Mouse (Mus musculus): ENCODE measurements around the gene Gm20388. TPM values are rescaled to one million over a fixed set of nuclear protein-coding genes. Genes with fewer than 3 reads are reported as not detected.

The Gm20388 gene
- total RNA-seq, 1 experiment = 27.0 TPM

DNA sequence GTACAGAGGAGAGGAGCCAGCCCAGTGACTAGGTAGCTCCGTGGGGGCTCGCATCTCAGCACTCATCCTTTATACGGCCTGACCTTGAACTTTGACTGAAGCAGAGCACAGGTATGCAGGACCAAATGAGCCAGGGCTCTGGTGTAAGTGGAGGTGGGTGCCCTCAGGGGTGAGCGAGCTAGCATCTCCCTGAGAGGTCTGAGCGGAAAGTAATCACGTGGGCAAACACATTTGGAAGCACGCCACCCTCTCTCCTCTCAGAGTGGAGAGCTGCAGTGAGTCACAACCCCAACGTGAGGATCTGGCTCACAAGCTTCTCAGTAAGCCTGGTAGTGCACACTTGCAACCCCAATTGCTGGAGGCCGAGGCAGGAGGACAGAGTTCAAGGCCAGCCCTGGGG is 2731.4 kb downstream of the Gm20388 start:
- no peak overlapping the region for H3K27ac ChIP-seq (ENCODE audit: insufficient read depth, low read depth, low read length, poor library complexity, severe bottlenecking)
- H3K4me3 ChIP-seq (ENCODE audit: insufficient read depth in 1 of 2, low read depth in 1 of 2, low read length in 2 of 2, poor library complexity in 1 of 2, severe bottlenecking in 1 of 2) = no peak overlapping the region
- H3K36me3 ChIP-seq (ENCODE audit: control insufficient read depth, insufficient read depth, low read length, poor library complexity, severe bottlenecking) = no peaks in the 10 kb centered on the region
- DNase-seq (ENCODE audit: low read depth, low spot score) = no peak
- in situ Hi-C loops (cut with MboI; ENCODE audit: low sequenced_read_pairs in 2 of 2, unreplicated experiment in 2 of 2) = no loop called here
- no peaks in the 10 kb centered on the region for H3K9me3 ChIP-seq (ENCODE audit: control insufficient read depth, insufficient read depth, low read depth, low read length)
- no peak for TF ChIP-seq ZNF384 (IDR thresholded peaks at IDR 0.05; ENCODE audit: low read depth, low read length)
- no peak for TF ChIP-seq CHD2 (IDR thresholded peaks at IDR 0.05; ENCODE audit: low read depth, low read length)
- TF ChIP-seq ZC3H11A (IDR thresholded peaks at IDR 0.05; ENCODE audit: borderline replicate concordance, low read depth, low read length) = no peak
- TF ChIP-seq MAFK (IDR thresholded peaks at IDR 0.05; ENCODE audit: insufficient read depth, low read depth, low read length) = no peak
- no peak for TF ChIP-seq HCFC1 (IDR thresholded peaks at IDR 0.05; ENCODE audit: borderline replicate concordance, insufficient read depth, low read length)
- H3K4me1 ChIP-seq (ENCODE audit: control insufficient read depth in 2 of 2, insufficient read depth in 2 of 2, low read length in 2 of 2, poor library complexity in 1 of 2) = peaks cover 0 to 11% of the 10 kb centered on the region in 2 experiments; a peak in 2 of 4 replicates
- H3K9ac ChIP-seq (ENCODE audit: insufficient read depth, low read depth, low read length, poor library complexity, severe bottlenecking) = no peak overlapping the region

- no peak for TF ChIP-seq MAFK (IDR thresholded peaks at IDR 0.05; ENCODE audit: insufficient read depth, low read depth, low read length)
- TF ChIP-seq CHD2 (IDR thresholded peaks at IDR 0.05; ENCODE audit: low read depth, low read length) = no peak
- TF ChIP-seq ZC3H11A (IDR thresholded peaks at IDR 0.05; ENCODE audit: borderline replicate concordance, low read depth, low read length) = no peak
- no peak for TF ChIP-seq ZNF384 (IDR thresholded peaks at IDR 0.05; ENCODE audit: low read depth, low read length)
- no peak for TF ChIP-seq HCFC1 (IDR thresholded peaks at IDR 0.05; ENCODE audit: borderline replicate concordance, insufficient read depth, low read length)
- H3K36me3 ChIP-seq (ENCODE audit: control insufficient read depth, insufficient read depth, low read length, poor library complexity, severe bottlenecking) = no peaks in the 10 kb centered on the region
- in situ Hi-C loops (cut with MboI; ENCODE audit: low sequenced_read_pairs in 2 of 2, unreplicated experiment in 2 of 2) = no loop called here
- H3K4me1 ChIP-seq (ENCODE audit: control insufficient read depth in 2 of 2, insufficient read depth in 2 of 2, low read length in 2 of 2, poor library complexity in 1 of 2) = peaks cover 0 to 7% of the 10 kb centered on the region in 2 experiments; a peak in 2 of 4 replicates
- no peak overlapping the region for H3K4me3 ChIP-seq (ENCODE audit: insufficient read depth in 1 of 2, low read depth in 1 of 2, low read length in 2 of 2, poor library complexity in 1 of 2, severe bottlenecking in 1 of 2)
- H3K27ac ChIP-seq (ENCODE audit: insufficient read depth, low read depth, low read length, poor library complexity, severe bottlenecking) = no peak overlapping the region
- no peak for DNase-seq (ENCODE audit: low read depth, low spot score)
- no peak overlapping the region for H3K9ac ChIP-seq (ENCODE audit: insufficient read depth, low read depth, low read length, poor library complexity, severe bottlenecking)
- H3K9me3 ChIP-seq (ENCODE audit: control insufficient read depth, insufficient read depth, low read depth, low read length) = no peaks in the 10 kb centered on the region
These were observed 2733.7 kb downstream of the Gm20388 start for GRCm38 (mm10) chr8:122644175-122644954.

GRCm38 (mm10) chr8:122646337-122646736 is 2735.7 kb downstream of the Gm20388 start:
- H3K4me1 ChIP-seq (ENCODE audit: control insufficient read depth in 2 of 2, insufficient read depth in 2 of 2, low read length in 2 of 2, poor library complexity in 1 of 2) = peaks cover 0 to 7% of the 10 kb centered on the region in 2 experiments; a peak in 2 of 4 replicates
- in situ Hi-C loops (cut with MboI; ENCODE audit: low sequenced_read_pairs in 2 of 2, unreplicated experiment in 2 of 2) = no loop called here
- no peak for TF ChIP-seq ZNF384 (IDR thresholded peaks at IDR 0.05; ENCODE audit: low read depth, low read length)
- TF ChIP-seq ZC3H11A (IDR thresholded peaks at IDR 0.05; ENCODE audit: borderline replicate concordance, low read depth, low read length) = no peak
- no peak for TF ChIP-seq MAFK (IDR thresholded peaks at IDR 0.05; ENCODE audit: insufficient read depth, low read depth, low read length)
- no peak for TF ChIP-seq HCFC1 (IDR thresholded peaks at IDR 0.05; ENCODE audit: borderline replicate concordance, insufficient read depth, low read length)
- TF ChIP-seq CHD2 (IDR thresholded peaks at IDR 0.05; ENCODE audit: low read depth, low read length) = no peak

GRCm38 (mm10) chr8:122648192-122648970 is 2737.7 kb downstream of the Gm20388 start:
- no peaks in the 10 kb centered on the region for H3K9me3 ChIP-seq (ENCODE audit: control insufficient read depth, insufficient read depth, low read depth, low read length)
- H3K27ac ChIP-seq (ENCODE audit: insufficient read depth, low read depth, low read length, poor library complexity, severe bottlenecking) = no peak overlapping the region
- peaks cover 0 to 6% of the 10 kb centered on the region in 2 experiments; a peak in 1 of 4 replicates for H3K4me1 ChIP-seq (ENCODE audit: control insufficient read depth in 2 of 2, insufficient read depth in 2 of 2, low read length in 2 of 2, poor library complexity in 1 of 2)
- H3K4me3 ChIP-seq (ENCODE audit: insufficient read depth in 1 of 2, low read depth in 1 of 2, low read length in 2 of 2, poor library complexity in 1 of 2, severe bottlenecking in 1 of 2) = no peak overlapping the region
- in situ Hi-C loops (cut with MboI; ENCODE audit: low sequenced_read_pairs in 2 of 2, unreplicated experiment in 2 of 2) = no loop called here
- TF ChIP-seq ZC3H11A (IDR thresholded peaks at IDR 0.05; ENCODE audit: borderline replicate concordance, low read depth, low read length) (no peak), MAFK (IDR thresholded peaks at IDR 0.05; ENCODE audit: insufficient read depth, low read depth, low read length) (no peak), HCFC1 (IDR thresholded peaks at IDR 0.05; ENCODE audit: borderline replicate concordance, insufficient read depth, low read length) (no peak), CHD2 (IDR thresholded peaks at IDR 0.05; ENCODE audit: low read depth, low read length) (no peak), ZNF384 (IDR thresholded peaks at IDR 0.05; ENCODE audit: low read depth, low read length) (no peak)
- H3K36me3 ChIP-seq (ENCODE audit: control insufficient read depth, insufficient read depth, low read length, poor library complexity, severe bottlenecking) = no peaks in the 10 kb centered on the region
- no peak overlapping the region for H3K9ac ChIP-seq (ENCODE audit: insufficient read depth, low read depth, low read length, poor library complexity, severe bottlenecking)
- no peak for DNase-seq (ENCODE audit: low read depth, low spot score)

More at GRCm38 (mm10) chr8:122646337-122646736, 2735.7 kb downstream of the Gm20388 start:
- DNase-seq (ENCODE audit: low read depth, low spot score) = no peak
- Histone ChIP-seq H3K9me3 (ENCODE audit: control insufficient read depth, insufficient read depth, low read depth, low read length) (no peaks in the 10 kb centered on the region), H3K27ac (ENCODE audit: insufficient read depth, low read depth, low read length, poor library complexity, severe bottlenecking) (no peak overlapping the region), H3K36me3 (ENCODE audit: control insufficient read depth, insufficient read depth, low read length, poor library complexity, severe bottlenecking) (no peaks in the 10 kb centered on the region), H3K9ac (ENCODE audit: insufficient read depth, low read depth, low read length, poor library complexity, severe bottlenecking) (no peak overlapping the region), H3K4me3 (ENCODE audit: insufficient read depth in 1 of 2, low read depth in 1 of 2, low read length in 2 of 2, poor library complexity in 1 of 2, severe bottlenecking in 1 of 2) (no peak overlapping the region)
